Mouse (Mus musculus) colon, adult 2 months (tissue): ENCODE measurements around the gene Rpl13a. TPM values are rescaled to one million over a fixed set of nuclear protein-coding genes. Genes with fewer than 3 reads are reported as not detected.

ENCODE experiments used
- polyA plus RNA-seq: library from polyadenylated mRNA; depleted of rRNA; stranded (reverse); fragments of >200 nt; gene quantifications from 2 replicates; pipeline ENCODE4 v1.2.3, GENCODE M21; 2012; rRNA removed

Gene Rpl13a
- 1,458 and 1,702 TPM in 2 replicates for polyA plus RNA-seq

DNA sequence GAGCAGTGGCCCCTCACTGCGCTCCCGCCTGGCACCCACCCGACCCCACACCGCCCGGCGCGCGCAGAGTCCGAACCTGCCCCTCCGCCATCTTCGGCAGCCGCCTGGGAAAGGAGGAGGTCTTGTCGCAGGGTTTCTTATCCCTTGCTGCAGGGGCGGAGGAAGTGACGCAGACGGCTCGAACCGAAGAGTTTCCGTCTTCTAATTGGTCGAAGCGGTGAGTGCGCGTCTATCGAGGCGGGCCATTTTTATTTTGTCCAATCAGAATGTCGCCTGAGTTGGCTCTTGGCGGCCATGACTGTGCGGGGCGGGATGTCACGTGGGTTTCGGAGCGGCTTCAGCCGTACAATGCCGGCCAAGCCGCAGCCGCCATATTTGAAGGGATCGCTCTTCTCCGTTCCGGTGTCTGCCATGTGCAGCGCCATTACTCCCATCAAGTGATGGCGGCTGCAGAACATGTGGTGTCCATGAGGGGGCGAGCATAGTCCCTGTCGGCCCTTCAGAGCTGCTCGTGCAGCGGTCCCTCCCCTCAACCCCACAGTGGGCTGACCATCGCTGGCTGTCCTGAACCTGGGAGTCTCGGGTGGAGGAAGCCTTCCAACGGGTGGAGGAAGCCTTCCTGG is at the start of gene Rpl13a:
Gene Rpl13a (minus strand): TSS at position 138 of the 623 bp plus-strand sequence.

DNA sequence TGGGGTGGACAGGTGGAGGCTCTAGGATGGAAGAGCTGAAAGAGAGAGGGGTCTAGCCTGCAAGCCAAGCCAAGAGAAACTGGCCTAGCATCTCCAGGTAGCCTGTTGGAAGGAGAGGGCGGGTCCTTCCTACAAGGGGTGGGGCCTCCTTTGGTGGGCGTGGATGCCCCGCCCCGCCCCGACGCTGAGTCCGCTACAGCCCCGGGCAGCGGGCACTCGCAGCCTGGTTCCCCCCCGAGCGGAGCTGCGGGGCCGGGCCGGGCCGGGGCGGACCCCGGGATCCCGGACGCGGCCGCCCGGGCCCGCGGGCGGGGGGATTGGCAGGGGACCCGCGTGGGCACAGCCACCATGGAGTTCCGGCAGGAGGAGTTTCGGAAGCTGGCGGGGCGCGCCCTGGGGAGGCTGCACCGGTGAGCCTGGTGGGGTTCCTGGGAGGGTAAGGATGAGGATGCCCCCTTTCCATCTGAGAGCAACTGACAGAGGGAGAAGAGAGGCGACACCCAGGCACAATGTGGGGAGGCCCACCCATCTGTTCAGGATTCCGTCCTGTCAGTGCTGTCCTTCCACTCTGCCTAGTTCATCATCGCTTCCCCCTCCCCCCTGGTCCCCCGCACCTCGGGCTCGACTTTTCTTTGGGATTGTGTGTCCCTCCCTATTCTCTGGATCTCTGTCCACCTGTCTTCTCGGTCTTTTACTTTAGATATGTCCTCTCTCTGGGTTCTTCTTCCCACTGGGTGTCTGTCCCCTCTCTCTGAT is 35.4 kb upstream of the Rpl13a start, which contains the start of gene Slc17a7:
Gene Slc17a7 (plus strand): TSS at position 215 of the 756 bp plus-strand sequence.

DNA sequence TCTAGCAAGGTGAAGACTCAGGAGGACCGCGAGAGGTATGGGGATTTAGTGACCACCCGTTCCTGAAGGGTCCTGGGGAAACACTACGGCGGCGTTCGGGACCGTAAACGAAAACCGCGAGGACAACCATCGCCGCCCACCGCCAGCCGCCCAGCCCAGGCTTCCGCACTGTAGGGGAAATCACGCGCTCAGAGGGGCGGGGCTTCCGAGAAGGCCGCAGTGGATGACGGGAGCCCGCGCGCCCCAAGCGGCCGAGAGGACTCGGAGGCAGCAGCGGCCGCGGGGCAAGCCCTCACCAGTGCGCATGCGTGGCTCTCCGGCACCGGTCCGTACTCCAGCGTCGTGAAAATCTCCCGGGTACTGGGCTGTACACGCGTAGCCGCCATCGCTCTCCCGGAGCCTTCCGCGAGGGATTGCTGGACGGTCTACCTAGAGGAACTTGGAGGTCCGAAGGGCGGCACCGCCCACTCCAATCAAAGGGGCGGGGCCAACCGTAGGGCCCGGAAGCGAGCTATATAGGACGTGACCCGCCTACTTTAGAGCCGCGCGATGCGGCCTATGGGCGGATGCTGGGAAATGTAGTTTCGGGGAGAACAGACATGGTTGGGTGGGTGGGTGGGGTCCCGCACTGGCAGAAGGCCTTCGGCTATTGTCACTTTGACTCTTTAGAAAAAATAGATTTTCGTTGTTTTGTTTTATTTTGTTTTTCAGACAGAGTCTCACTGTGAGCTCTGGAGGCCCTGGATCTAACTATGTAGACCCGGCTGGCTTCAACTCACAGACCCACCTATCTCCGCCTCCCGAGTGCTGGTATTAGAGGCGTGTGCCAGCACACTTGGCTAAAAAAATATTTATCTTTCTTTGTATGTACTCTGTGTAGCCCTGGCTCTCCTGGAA is 25.8 kb upstream of the Rpl13a start, which contains the start of the genes Pih1d1 and Aldh16a1:
Gene Pih1d1 (plus strand): TSS at position 208 of the 897 bp plus-strand sequence.
Gene Aldh16a1 (minus strand): TSS at position 489 of the 897 bp plus-strand sequence.

DNA sequence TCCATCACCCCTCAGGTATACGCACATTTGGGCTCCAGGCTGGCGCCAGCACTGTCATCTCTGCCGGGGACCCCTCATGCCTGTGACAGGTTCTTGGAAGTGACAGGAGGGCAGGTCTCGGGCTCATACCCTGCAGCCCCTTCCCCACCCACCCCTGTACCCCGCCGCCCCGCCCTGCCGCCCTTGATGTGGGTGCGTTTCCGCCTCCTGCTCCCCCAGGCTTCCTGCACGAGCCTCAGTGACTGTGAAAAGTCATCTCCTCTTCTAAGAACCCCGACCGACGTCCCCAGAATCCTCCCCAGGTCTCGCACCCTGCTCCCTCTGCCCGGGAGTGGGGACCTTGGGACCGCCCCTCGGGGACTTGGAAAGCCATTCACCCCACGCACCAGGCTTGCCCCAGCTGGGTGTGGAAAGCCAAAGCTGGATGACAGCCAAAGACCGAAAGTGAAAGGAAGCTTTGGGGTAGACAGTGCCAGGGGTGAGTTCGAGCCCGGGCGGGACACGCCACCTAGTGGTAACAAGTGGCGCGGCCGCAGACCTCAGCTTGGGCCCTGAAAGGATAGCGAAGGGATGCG is 7.5 kb upstream of the Rpl13a start, which contains the start of the genes Gm45713 and Flt3l:
Gene Gm45713 (minus strand): TSS at position 239 of the 575 bp plus-strand sequence.
Gene Flt3l (minus strand): TSS at position 440 of the 575 bp plus-strand sequence.

DNA sequence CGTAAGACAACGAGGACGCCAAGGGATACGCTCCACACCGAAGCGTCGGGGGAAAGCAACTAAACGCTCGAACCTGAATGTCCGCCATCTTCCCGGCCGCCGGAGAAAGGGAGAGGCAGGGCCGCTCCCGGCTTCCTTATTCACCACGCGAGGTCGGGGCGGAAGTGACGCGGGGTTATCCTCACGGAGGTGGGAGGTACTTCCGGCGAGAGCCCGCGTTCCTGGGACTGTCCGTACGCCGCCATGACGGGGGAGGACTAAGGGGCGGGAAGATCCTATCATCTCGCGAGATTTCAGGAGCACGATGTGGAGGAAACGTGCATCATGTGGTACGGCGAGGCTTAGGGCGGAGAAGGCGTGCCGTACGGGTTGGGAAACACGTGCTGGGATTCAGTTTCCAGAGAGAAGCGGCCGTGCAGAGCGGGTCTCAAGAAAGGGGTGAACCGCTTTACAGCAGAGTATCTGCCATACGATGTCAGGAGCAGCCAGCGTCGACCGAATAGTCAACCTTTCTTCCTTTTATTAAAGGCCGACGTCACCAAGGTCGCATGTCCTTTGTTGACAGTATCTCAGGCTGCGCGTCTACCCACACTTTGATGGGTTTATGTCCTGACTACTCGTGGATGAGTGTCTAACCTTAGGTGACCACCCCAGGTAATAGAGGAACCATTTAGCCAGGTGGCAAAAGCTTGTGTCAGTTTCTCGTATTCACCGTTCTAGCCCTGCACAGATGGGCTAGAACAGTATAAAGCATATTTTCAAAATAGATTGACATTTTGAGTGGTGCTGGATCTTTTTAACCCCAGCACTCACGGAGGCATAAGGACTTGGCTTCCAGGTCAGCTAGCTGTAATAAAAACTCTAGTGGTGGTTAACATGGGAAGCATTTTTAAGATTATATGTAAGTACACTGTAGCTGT is 4.1 kb downstream of the Rpl13a start, which contains the start of gene Rps11:
Gene Rps11 (minus strand): TSS at position 216 of the 920 bp plus-strand sequence.

DNA sequence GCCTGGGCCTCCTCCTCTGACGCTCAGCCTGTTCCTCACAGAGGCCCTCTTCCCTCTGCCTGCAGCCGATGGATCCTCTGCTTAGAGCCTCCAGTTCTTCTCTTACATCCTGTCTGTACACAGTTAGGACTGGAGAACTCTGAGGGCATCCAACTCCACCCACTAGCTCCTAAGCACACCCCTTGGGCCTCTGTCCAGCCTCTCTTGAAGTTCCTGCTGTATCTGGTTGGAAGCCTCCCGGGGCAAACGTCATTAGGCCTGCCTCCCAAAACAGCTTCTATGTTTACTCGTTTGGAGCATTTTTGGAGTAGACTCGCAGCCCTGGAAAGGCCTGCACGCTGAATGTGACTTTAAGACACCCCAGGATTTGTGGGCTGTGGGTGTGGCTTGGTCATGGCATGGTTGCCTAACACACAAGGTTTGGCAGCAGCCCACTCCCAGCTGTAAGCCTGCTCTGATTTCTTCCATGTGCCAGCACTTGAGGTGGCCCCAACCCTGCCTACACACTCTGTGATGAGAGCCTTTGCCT is 24.8 kb downstream of the Rpl13a start, which contains the start of gene Fcgrt:
Gene Fcgrt (minus strand): TSS at position 200 of the 529 bp plus-strand sequence.

DNA sequence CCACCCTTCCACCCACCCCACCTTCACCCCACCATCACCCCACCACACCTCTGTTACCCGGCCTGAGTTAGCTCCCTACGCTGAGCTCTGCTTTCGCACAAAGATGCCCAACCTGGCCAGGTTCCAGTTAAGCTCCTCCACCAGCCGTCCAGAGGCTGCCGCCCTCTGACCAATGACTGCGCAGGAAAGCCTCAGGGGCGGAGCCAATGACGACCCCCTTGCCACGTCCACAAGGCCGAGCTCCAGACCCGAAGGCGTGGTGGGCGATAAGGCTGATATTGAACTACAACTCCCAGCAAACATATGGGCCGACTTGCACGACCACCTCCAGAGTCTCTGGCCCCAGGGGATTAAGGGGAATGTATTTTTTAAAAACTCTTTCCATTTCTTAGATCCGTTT is 36.5 kb downstream of the Rpl13a start, which contains the start of gene Rcn3:
Gene Rcn3 (minus strand): TSS at position 174 of the 400 bp plus-strand sequence.

Other genes with a start within 250 kb of the Rpl13a start
- gene Med25, start 236.0 kb downstream of the Rpl13a start, polyA plus RNA-seq = 304 and 344 TPM in 2 replicates
- gene Fuz, start 232.7 kb downstream of the Rpl13a start, polyA plus RNA-seq = 59.1 and 65.3 TPM in 2 replicates
- gene Ap2a1, start 199.3 kb downstream of the Rpl13a start, polyA plus RNA-seq = 94.2 and 104 TPM in 2 replicates
- gene Tsks, start 185.6 kb downstream of the Rpl13a start, polyA plus RNA-seq = not detected in 2 replicates
- gene Cpt1c, start 153.9 kb downstream of the Rpl13a start, polyA plus RNA-seq = 14.6 and 20.4 TPM in 2 replicates
- 75.9 and 81.7 TPM in 2 replicates for gene Prmt1, start 142.2 kb downstream of the Rpl13a start, polyA plus RNA-seq
- 114 and 134 TPM in 2 replicates for gene Irf3, start 131.1 kb downstream of the Rpl13a start, polyA plus RNA-seq
- gene Bcl2l12, start 130.0 kb downstream of the Rpl13a start, polyA plus RNA-seq = 32.2 and 35.0 TPM in 2 replicates
- gene Scaf1, start 112.4 kb downstream of the Rpl13a start, polyA plus RNA-seq = 82.6 and 102 TPM in 2 replicates
- 123 and 160 TPM in 2 replicates for gene Rras, start 110.8 kb downstream of the Rpl13a start, polyA plus RNA-seq
- 7.7 and 10.0 TPM in 2 replicates for gene Prr12, start 75.9 kb downstream of the Rpl13a start, polyA plus RNA-seq
- 98.1 and 100 TPM in 2 replicates for gene Nosip, start 66.3 kb downstream of the Rpl13a start, polyA plus RNA-seq
- 140 and 174 TPM in 2 replicates for gene Prrg2, start 66.1 kb downstream of the Rpl13a start, polyA plus RNA-seq
- 118 and 163 TPM in 2 replicates for gene Rcn3, start 36.5 kb downstream of the Rpl13a start, polyA plus RNA-seq
- 83.0 and 96.0 TPM in 2 replicates for gene Fcgrt, start 24.9 kb downstream of the Rpl13a start, polyA plus RNA-seq
- gene Rps11, start 4.3 kb downstream of the Rpl13a start, polyA plus RNA-seq = 149 and 231 TPM in 2 replicates
- gene Gm45713, start 7.5 kb upstream of the Rpl13a start, polyA plus RNA-seq = 0.47 and 0.50 TPM in 2 replicates
- 43.2 and 54.5 TPM in 2 replicates for gene Flt3l, start 7.7 kb upstream of the Rpl13a start, polyA plus RNA-seq
- 54.6 and 63.2 TPM in 2 replicates for gene Pih1d1, start 25.5 kb upstream of the Rpl13a start, polyA plus RNA-seq
- 107 and 124 TPM in 2 replicates for gene Aldh16a1, start 25.8 kb upstream of the Rpl13a start, polyA plus RNA-seq
- 0.09 and 0.20 TPM in 2 replicates for gene Slc17a7, start 35.2 kb upstream of the Rpl13a start, polyA plus RNA-seq
- gene Gfy, start 50.8 kb upstream of the Rpl13a start, polyA plus RNA-seq = not detected in 2 replicates
- not detected in 2 replicates for gene Pth2, start 52.2 kb upstream of the Rpl13a start, polyA plus RNA-seq
- gene Ccdc155, start 76.1 kb upstream of the Rpl13a start, polyA plus RNA-seq = 0.05 TPM in 1 of 2 replicates, not detected in the other
- gene Dkkl1, start 83.4 kb upstream of the Rpl13a start, polyA plus RNA-seq = 1.3 and 2.3 TPM in 2 replicates
- gene Tead2, start 87.0 kb upstream of the Rpl13a start, polyA plus RNA-seq = 10.7 and 13.9 TPM in 2 replicates
- gene Cd37, start 110.4 kb upstream of the Rpl13a start, polyA plus RNA-seq = 34.3 and 38.4 TPM in 2 replicates
- not detected in 2 replicates for gene Slc6a16, start 112.3 kb upstream of the Rpl13a start, polyA plus RNA-seq
- not detected in 2 replicates for gene Slc6a21, start 148.8 kb upstream of the Rpl13a start, polyA plus RNA-seq
- 204 and 260 TPM in 2 replicates for gene Trpm4, start 205.0 kb upstream of the Rpl13a start, polyA plus RNA-seq
- gene Hrc, start 206.5 kb upstream of the Rpl13a start, polyA plus RNA-seq = 0.21 and 0.75 TPM in 2 replicates
- 103 and 110 TPM in 2 replicates for gene Ppfia3, start 238.3 kb upstream of the Rpl13a start, polyA plus RNA-seq
- 4.7 and 8.2 TPM in 2 replicates for gene Lin7b, start 241.8 kb upstream of the Rpl13a start, polyA plus RNA-seq